Mouse (Mus musculus) cerebellum, adult 2 months (tissue): Measurements from ENCODE around the gene Gna13. TPM values are rescaled to one million over a fixed set of nuclear protein-coding genes. Genes with fewer than 3 reads are reported as not detected.
"Not testable (repeated sequence)": the region's sequence is repeated elsewhere in the genome, so short reads cannot be mapped to it uniquely, and the experiment has no call there.

Experiments used
- DNase-seq, 2 experiments: peaks; one replicate each; pipeline ENCODE4 v3.0.0; 2021
- H3K27ac ChIP-seq: fragments of 200-500 bp; 2 replicates; pipeline ENCODE4 v1.5.1; 2012; ENCODE audit warnings: low read length, control low read depth, inconsistent platforms; ENCODE audit not compliant: insufficient read depth
- H3K27me3 ChIP-seq: fragments of 200-500 bp; 2 replicates; pipeline ENCODE4 v1.6.1; 2012; ENCODE audit warnings: inconsistent platforms, mild to moderate bottlenecking, low read length, moderate library complexity; ENCODE audit not compliant: control insufficient read depth, insufficient read depth
- H3K4me1 ChIP-seq: fragments of 200-500 bp; 2 replicates; pipeline ENCODE4 v1.6.1; 2011; ENCODE audit warnings: low read length; ENCODE audit not compliant: control insufficient read depth, insufficient read depth
- H3K4me3 ChIP-seq: fragments of 200-500 bp; replicated peaks from 2 replicates; pipeline ENCODE3; 2011; ENCODE audit warnings: mild to moderate bottlenecking, low read depth, low read length, control low read depth; ENCODE audit not compliant: insufficient read depth
- CTCF ChIP-seq: fragments of 200-500 bp; IDR thresholded peaks from 2 replicates; pipeline ENCODE4 v1.5.1; 2011; ENCODE audit warnings: low read depth, mild to moderate bottlenecking, control low read depth, low read length, moderate library complexity, borderline replicate concordance; ENCODE audit not compliant: insufficient read depth
- POLR2A ChIP-seq: fragments of 200-500 bp; IDR thresholded peaks from 2 replicates; pipeline ENCODE4 v1.6.1; 2011; ENCODE audit warnings: low read length, control low read depth, borderline replicate concordance; ENCODE audit not compliant: insufficient read depth
- WGBS: fragments of 180-500 bp; shearing (Covaris S2); methylation state at CpG from one replicate; pipeline ENCODE4 v1.1.7; 2018; 5-methylcytosine and 5-hydroxymethylcytosine counted together
- polyA plus RNA-seq: library from polyadenylated mRNA; depleted of rRNA; stranded (reverse); fragments of >200 nt; gene quantifications from 2 replicates; pipeline ENCODE4 v1.2.3, GENCODE M21; 2012

The Gna13 gene
- polyA plus RNA-seq, 1 experiment, result 37.5 TPM

DNA sequence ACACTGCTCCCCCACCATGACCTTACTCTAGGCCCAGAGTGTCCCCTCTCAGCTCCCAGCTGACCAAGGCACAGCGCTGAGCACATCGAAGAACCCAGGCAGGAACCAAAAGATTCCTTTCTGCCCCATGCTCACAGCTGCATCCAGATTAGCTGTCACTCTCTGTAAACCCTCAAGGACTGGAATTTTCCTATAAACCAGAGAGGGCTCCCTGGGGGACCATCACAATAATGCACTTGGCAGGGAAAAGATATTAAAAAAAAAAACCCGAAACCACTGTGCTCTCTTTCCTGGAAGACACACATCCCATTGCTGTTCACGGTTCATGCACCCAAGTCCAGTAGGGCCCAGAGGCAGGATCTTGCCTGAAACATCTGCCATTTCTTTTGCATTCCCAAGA is 33.3 kb upstream of the Gna13 start:
- DNase-seq, result no peak
- TF ChIP-seq CTCF (no peak), POLR2A (no peak)
- WGBS, result 58% methylated on average over 4 of the region's 4 CpGs
- no peaks in the 10 kb centered on the region for H3K27me3 ChIP-seq
- H3K4me3 ChIP-seq, result no peak overlapping the region
- H3K4me1 ChIP-seq, result peaks cover 6% of the 10 kb centered on the region
- no peak overlapping the region for H3K27ac ChIP-seq

GRCm38 (mm10) chr11:109330706-109331393 is 31.8 kb upstream of the Gna13 start:
- H3K27ac ChIP-seq, result no peak overlapping the region
- H3K27me3 ChIP-seq, result no peaks in the 10 kb centered on the region
- H3K4me3 ChIP-seq, result peak overlapping the region; percentile 3
- TF ChIP-seq CTCF, result no peak
- TF ChIP-seq POLR2A, result no peak
- peaks cover 6% of the 10 kb centered on the region for H3K4me1 ChIP-seq
- WGBS, result 33% methylated on average over 17 of the region's 17 CpGs
- DNase-seq, result no peak

GRCm38 (mm10) chr11:109331424-109331824 is 31.2 kb upstream of the Gna13 start:
- DNase-seq, result peak; percentile 89 to 92
- TF ChIP-seq POLR2A (no peak), CTCF (peak; percentile 81)
- H3K4me3 ChIP-seq, result peak overlapping the region; percentile 3
- H3K27me3 ChIP-seq, result no peaks in the 10 kb centered on the region
- no peak overlapping the region for H3K27ac ChIP-seq
- 9% methylated on average over 6 of the region's 6 CpGs for WGBS
- H3K4me1 ChIP-seq, result peaks cover 6% of the 10 kb centered on the region

DNA sequence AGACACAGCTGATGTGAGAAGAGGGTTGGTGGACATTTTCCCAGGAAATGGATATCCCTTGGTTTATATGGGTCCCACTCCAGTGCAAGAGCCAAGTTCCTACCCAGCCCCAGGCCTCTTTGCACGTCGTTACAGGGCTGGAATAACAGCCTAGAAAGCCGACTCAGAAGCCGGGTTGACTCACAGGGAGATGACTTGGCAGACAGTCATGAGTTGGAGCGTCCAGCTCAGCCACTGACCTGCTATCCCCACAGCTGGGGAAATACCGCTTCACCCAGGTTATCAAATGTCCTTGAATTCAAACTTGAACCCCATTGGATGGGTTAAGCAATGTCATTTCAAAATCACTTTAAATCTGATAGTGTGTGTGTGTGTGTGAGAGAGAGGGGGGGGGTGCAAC is 29.9 kb upstream of the Gna13 start:
- Histone ChIP-seq H3K4me3 (no peak overlapping the region), H3K4me1 (peaks cover 6% of the 10 kb centered on the region), H3K27ac (no peak overlapping the region), H3K27me3 (no peaks in the 10 kb centered on the region)
- 13% methylated on average over 6 of the region's 6 CpGs for WGBS
- no peak for DNase-seq
- TF ChIP-seq CTCF (no peak), POLR2A (no peak)

DNA sequence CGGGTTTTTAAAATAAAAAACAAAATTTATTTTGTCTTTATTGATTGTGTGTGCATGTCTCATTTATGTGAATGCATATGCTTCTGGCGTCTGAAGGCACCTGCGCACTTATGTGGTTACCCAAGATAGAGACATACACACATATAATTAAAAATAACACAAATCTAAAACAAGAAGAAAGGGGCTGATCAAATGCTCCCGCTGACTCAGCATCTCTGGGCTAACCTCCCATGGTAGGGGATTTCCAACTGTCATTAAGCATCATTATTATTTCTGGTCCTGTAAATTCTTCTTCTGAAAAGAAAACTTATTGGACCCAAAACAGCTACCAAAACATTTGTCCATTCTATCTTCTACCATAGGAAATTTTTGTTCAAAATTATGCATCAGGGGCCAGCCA is 27.9 kb upstream of the Gna13 start:
- 96% methylated on average over 4 of the region's 4 CpGs for WGBS
- TF ChIP-seq POLR2A, result no peak
- no peak for TF ChIP-seq CTCF
- no peak for DNase-seq
- no peak overlapping the region for H3K4me3 ChIP-seq
- peaks cover 6% of the 10 kb centered on the region for H3K4me1 ChIP-seq
- H3K27ac ChIP-seq, result no peak overlapping the region
- H3K27me3 ChIP-seq, result no peaks in the 10 kb centered on the region

- no peak for TF ChIP-seq POLR2A
- no peak for TF ChIP-seq CTCF
- no peak overlapping the region for H3K27ac ChIP-seq
- peaks cover 6% of the 10 kb centered on the region for H3K4me1 ChIP-seq
- no peak for DNase-seq
- no peaks in the 10 kb centered on the region for H3K27me3 ChIP-seq
- 58% methylated on average over 6 of the region's 6 CpGs for WGBS
- no peak overlapping the region for H3K4me3 ChIP-seq
Measured at GRCm38 (mm10) chr11:109335890-109336289, 26.7 kb upstream of the Gna13 start.

DNA sequence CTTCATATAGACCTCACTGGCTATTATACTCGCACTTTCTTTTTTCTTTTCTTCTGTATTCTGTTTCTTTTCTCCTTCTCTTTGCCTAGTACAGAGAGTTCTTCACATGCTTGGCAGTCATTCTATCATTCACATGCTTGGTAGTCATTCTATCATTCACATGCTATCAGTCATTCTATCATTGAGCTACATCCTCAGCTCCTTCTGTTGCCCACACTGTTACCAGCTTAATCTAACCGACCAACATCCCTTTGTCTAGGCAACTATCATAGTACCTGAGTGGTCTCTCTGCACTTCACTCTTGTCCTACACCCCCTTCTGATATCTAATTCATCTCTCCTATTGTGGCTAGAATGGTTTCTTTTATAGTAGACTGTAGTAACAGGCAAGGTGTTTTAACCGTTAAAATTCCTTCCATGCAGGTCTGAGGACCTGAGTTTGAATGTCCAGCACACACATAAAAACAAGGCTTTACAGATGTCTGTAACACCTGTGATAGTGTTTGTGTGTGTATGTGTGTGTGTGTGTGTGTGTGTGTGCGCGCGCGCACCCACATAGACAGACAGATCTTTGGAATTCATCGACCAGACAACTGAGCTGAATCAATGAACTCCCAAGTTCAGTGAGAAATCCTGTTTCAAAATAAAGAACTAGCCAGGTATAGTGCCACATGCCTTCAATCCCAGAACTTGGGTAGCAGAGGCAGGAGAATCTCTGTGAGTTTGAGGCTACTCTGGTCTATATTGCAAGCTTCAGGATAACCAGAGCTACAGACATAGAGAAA is 23.3 kb upstream of the Gna13 start:
- Histone ChIP-seq H3K27ac (no peak overlapping the region), H3K27me3 (no peaks in the 10 kb centered on the region), H3K4me3 (no peak overlapping the region), H3K4me1 (peaks cover 7% of the 10 kb centered on the region)
- TF ChIP-seq POLR2A (no peak), CTCF (no peak)
- 97% methylated on average over 8 of the region's 8 CpGs for WGBS
- no peak for DNase-seq

- no peak for TF ChIP-seq POLR2A
- TF ChIP-seq CTCF, result no peak
- Histone ChIP-seq H3K4me1 (peaks cover 11% of the 10 kb centered on the region), H3K27me3 (no peaks in the 10 kb centered on the region), H3K27ac (no peak overlapping the region), H3K4me3 (no peak overlapping the region)
- 89% methylated on average over 5 of the region's 5 CpGs for WGBS
- DNase-seq, result no peak
Measured at GRCm38 (mm10) chr11:109340541-109340940, 22.1 kb upstream of the Gna13 start.

DNA sequence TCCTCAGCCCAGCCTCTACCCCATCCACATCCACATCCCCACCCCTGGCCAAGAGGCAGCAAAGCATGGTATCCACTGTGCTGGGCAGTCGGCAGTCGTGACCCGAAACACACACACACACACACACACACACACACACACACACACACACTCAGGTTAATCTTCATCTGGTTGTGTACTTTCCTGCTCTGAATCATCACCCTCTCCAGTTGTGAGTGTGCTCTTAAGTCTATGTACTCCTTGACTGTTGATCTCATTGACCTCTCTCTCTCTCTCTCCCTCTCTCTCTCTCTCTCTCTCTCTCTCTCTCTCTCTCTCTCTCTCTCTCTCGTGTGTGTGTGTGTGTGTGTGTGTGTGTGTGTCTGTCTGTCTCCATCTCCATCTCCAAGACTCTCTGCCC is 20.0 kb upstream of the Gna13 start:
- H3K27ac ChIP-seq, H3K4me3 ChIP-seq, H3K27me3 ChIP-seq, DNase-seq: not testable (repeated sequence)
- peaks cover 24% of the 10 kb centered on the region for H3K4me1 ChIP-seq
- WGBS, result 92% methylated on average over 3 of the region's 4 CpGs
